Mouse (Mus musculus) cerebellum, adult 2 months (tissue): ENCODE data around the gene Nrf1.

ENCODE experiments used
- CTCF ChIP-seq: fragments of 200-500 bp; IDR thresholded peaks from 2 replicates; pipeline ENCODE4 v1.5.1; 2011; ENCODE audit warnings: low read depth, mild to moderate bottlenecking, control low read depth, low read length, moderate library complexity, borderline replicate concordance; ENCODE audit not compliant: insufficient read depth
- POLR2A ChIP-seq: fragments of 200-500 bp; IDR thresholded peaks from 2 replicates; pipeline ENCODE4 v1.6.1; 2011; ENCODE audit warnings: low read length, control low read depth, borderline replicate concordance; ENCODE audit not compliant: insufficient read depth

DNA sequence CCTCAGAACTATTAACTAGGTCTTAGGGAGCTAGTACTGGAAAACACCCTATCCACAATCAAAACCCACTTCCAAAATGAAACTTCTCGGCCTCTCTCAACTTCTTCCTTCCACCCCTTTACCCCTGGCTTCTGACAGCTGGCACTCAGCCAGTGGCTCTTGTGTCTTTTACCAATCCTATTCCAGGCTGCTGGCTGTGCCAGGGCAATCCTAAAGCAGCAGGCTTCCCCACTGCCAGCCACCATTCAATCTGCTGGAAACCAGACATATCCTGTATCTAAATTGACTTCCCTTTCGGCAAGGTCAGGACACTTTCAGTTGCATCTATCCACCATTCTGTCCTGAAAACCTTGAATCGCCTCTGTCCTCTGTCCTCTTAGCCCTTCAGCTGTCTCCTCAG, 5.3 kb upstream of the Nrf1 start:
- TF ChIP-seq CTCF (no peak), POLR2A (no peak)
